16 mouse cellular contexts compared by ENCODE assay signal in genomic region chr1:143296555-143296954, GRCm38 (mm10).
"Had no signal": no experiment of that assay in that cellular context is flagged by ENCODE, and none has a peak within 500 bp of the region (broad histone marks: within the 10 kb centered on the region; RNA-seq: fewer than 3 reads in every experiment).

No protein-coding gene starts in this region.

- H3K27ac ChIP-seq: neural tube, embryonic 13.5 days; neural tube, embryonic 15.5 days; stomach, embryonic 15.5 days; stomach, postnatal 0 days had no signal

- H3K9ac ChIP-seq: neural tube, embryonic 13.5 days; neural tube, embryonic 15.5 days; stomach, embryonic 15.5 days had no signal

- H3K9me3 ChIP-seq: neural tube, embryonic 13.5 days; neural tube, embryonic 15.5 days; stomach, embryonic 15.5 days had no signal

- DNase-seq: retina, postnatal 1 day; right cerebral cortex, adult 18-20 months; right cerebral cortex, postnatal 14 days; right cerebral cortex, postnatal 25 days; right cerebral cortex, postnatal 4 days; spleen, adult 18-20 months; thymus, adult 18-20 months; thymus, adult 2 months; thymus, postnatal 14 days; thymus, postnatal 25 days; thymus, postnatal 36 days; thymus, postnatal 4 days had no signal

- H3K27me3 ChIP-seq: neural tube, embryonic 13.5 days; neural tube, embryonic 15.5 days; stomach, embryonic 15.5 days had no signal

- H3K36me3 ChIP-seq: neural tube, embryonic 13.5 days; neural tube, embryonic 15.5 days; stomach, embryonic 15.5 days had no signal

- H3K4me2 ChIP-seq: neural tube, embryonic 13.5 days; neural tube, embryonic 15.5 days; stomach, embryonic 15.5 days had no signal

- H3K4me3 ChIP-seq: neural tube, embryonic 13.5 days; neural tube, embryonic 15.5 days; stomach, embryonic 15.5 days had no signal

- H3K4me1 ChIP-seq: neural tube, embryonic 13.5 days; neural tube, embryonic 15.5 days; stomach, embryonic 15.5 days had no signal
